8 mouse cellular contexts compared by ENCODE assay signal in genomic region chr1:133660466-133661202, GRCm38 (mm10). TPM values are rescaled to one million over a fixed set of nuclear protein-coding genes. Genes with fewer than 3 reads are reported as not detected.
DNase-seq lines count a peak whose midpoint lies in the region; ATAC-seq and TF ChIP-seq lines count a peak whose summit lies in the region.

Gene Zbed6, minus strand, starts transcription at chr1:133660885.

- H3K4me1 ChIP-seq in embryonic facial prominence, embryonic 11.5 days (ENCODE audit: control insufficient read depth, insufficient read depth, low read length), result peaks cover 4% of the 10 kb centered on the region; the same call in 1 of the 2 replicates
- peaks cover 16% of the 10 kb centered on the region for H3K4me1 ChIP-seq in heart, adult 2 months (ENCODE audit: control insufficient read depth, insufficient read depth, low read length)
- peaks cover 10% of the 10 kb centered on the region; the same call in 1 of the 2 replicates for H3K4me1 ChIP-seq in midbrain, postnatal 0 days (ENCODE audit: insufficient read depth, low read length)
- peaks cover 34% of the 10 kb centered on the region for H3K4me1 ChIP-seq in stomach, embryonic 14.5 days (ENCODE audit: control insufficient read depth, insufficient read depth, low read length)

- intact Hi-C loops in heart, adult 2 months (cut with DNase I), result no loop called here

- H3K79me2 ChIP-seq in heart, adult 2 months (replicated peaks; ENCODE audit: control insufficient read depth, insufficient read depth, low read length), result peaks cover 10% of the 10 kb centered on the region

- H3K4me2 ChIP-seq in embryonic facial prominence, embryonic 11.5 days (ENCODE audit: low read depth, low read length), result peak within 1 kb of the TSS; percentile 71
- H3K4me2 ChIP-seq in midbrain, postnatal 0 days (ENCODE audit: low read depth, low read length, poor library complexity, severe bottlenecking), result peak within 1 kb of the TSS; percentile 76
- peak within 1 kb of the TSS; percentile 85 for H3K4me2 ChIP-seq in stomach, embryonic 14.5 days (replicated peaks; ENCODE audit: low read depth, low read length)

- no peaks in the 10 kb centered on the region for H3K36me3 ChIP-seq in embryonic facial prominence, embryonic 11.5 days (replicated peaks; ENCODE audit: control insufficient read depth, insufficient read depth, low read depth, low read length)
- peaks cover 44% of the 10 kb centered on the region for H3K36me3 ChIP-seq in heart, adult 2 months (ENCODE audit: control insufficient read depth, insufficient read depth, low read length)
- H3K36me3 ChIP-seq in midbrain, postnatal 0 days (ENCODE audit: insufficient read depth, low read length), result no peaks in the 10 kb centered on the region
- H3K36me3 ChIP-seq in stomach, embryonic 14.5 days (ENCODE audit: control insufficient read depth, insufficient read depth, low read length), result peaks cover 23% of the 10 kb centered on the region; the same call in 1 of the 2 replicates

- peak within 1 kb of the TSS; percentile 92 for H3K9ac ChIP-seq in embryonic facial prominence, embryonic 11.5 days (replicated peaks; ENCODE audit: low read length)
- peak within 1 kb of the TSS; percentile 91 for H3K9ac ChIP-seq in heart, adult 2 months (ENCODE audit: low read depth, low read length)
- peak within 1 kb of the TSS; percentile 77 for H3K9ac ChIP-seq in midbrain, postnatal 0 days (replicated peaks; ENCODE audit: low read length, poor library complexity, severe bottlenecking)
- H3K9ac ChIP-seq in stomach, embryonic 14.5 days (replicated peaks; ENCODE audit: low read depth, low read length), result peak within 1 kb of the TSS; percentile 87

- no peaks in the 10 kb centered on the region for H3K27me3 ChIP-seq in embryonic facial prominence, embryonic 11.5 days (ENCODE audit: control insufficient read depth, insufficient read depth, low read length)
- no peaks in the 10 kb centered on the region for H3K27me3 ChIP-seq in heart, adult 2 months (ENCODE audit: control insufficient read depth, insufficient read depth, low read length)
- no peaks in the 10 kb centered on the region for H3K27me3 ChIP-seq in midbrain, postnatal 0 days (ENCODE audit: insufficient read depth, low read length)
- no peaks in the 10 kb centered on the region for H3K27me3 ChIP-seq in stomach, embryonic 14.5 days (ENCODE audit: control insufficient read depth, insufficient read depth, low read length)

- peak within 1 kb of the TSS; percentile 87 for H3K27ac ChIP-seq in embryonic facial prominence, embryonic 11.5 days (replicated peaks; ENCODE audit: low read depth, low read length)
- peak within 1 kb of the TSS; percentile 85 for H3K27ac ChIP-seq in heart, adult 2 months
- peak within 1 kb of the TSS; percentile 94 for H3K27ac ChIP-seq in midbrain, postnatal 0 days (ENCODE audit: low read depth, low read length)
- H3K27ac ChIP-seq in stomach, embryonic 14.5 days (ENCODE audit: low read length), result peak within 1 kb of the TSS; percentile 95

- H3K9me3 ChIP-seq in embryonic facial prominence, embryonic 11.5 days (replicated peaks; ENCODE audit: control insufficient read depth, low read length), result no peaks in the 10 kb centered on the region
- H3K9me3 ChIP-seq in midbrain, postnatal 0 days (ENCODE audit: low read length), result no peaks in the 10 kb centered on the region
- H3K9me3 ChIP-seq in stomach, embryonic 14.5 days (ENCODE audit: control insufficient read depth, low read depth, low read length), result no peaks in the 10 kb centered on the region

- TF ChIP-seq EP300 in heart, adult 2 months (IDR thresholded peaks at IDR 0.05; ENCODE audit: insufficient read depth, low read depth, low read length), result no peak

- DNase-seq in 416B (ENCODE audit: low read depth) (peak; percentile 51), liver (peak; percentile 74)
- peak; percentile 73 for DNase-seq in adrenal gland, postnatal 25 days
- DNase-seq in embryonic facial prominence, embryonic 11.5 days (ENCODE audit: low spot score), result peak; percentile 81
- DNase-seq in heart, adult 2 months, result peak in 1 of 2 experiments; percentile 31
- peak; percentile 72 for DNase-seq in kidney, adult 18-20 months
- DNase-seq in midbrain, postnatal 0 days (ENCODE audit: low spot score), result peak; percentile 85

- no peak for TF ChIP-seq CTCF in heart, adult 2 months (IDR thresholded peaks at IDR 0.05)
- no peak for TF ChIP-seq CTCF in midbrain, postnatal 0 days (IDR thresholded peaks at IDR 0.05)

- peak; percentile 80 for ATAC-seq in embryonic facial prominence, embryonic 11.5 days (replicated peaks; ENCODE audit: insufficient number of reproducible peaks, low FRiP score, low TSS enrichment, low read depth)
- peak; percentile 90 for ATAC-seq in midbrain, postnatal 0 days (ENCODE audit: low FRiP score)
- ATAC-seq in stomach, embryonic 14.5 days (ENCODE audit: insufficient number of reproducible peaks, insufficient read depth, low FRiP score, low read depth), result peak; percentile 51; the same call in 1 of the 2 replicates

- no peak for TF ChIP-seq POLR2A in heart, adult 2 months (IDR thresholded peaks at IDR 0.05; ENCODE audit: insufficient read depth, low read depth, low read length)

- 2% methylated on average over 40 of the region's 41 CpGs for WGBS in embryonic facial prominence, embryonic 11.5 days
- WGBS in heart, adult 2 months, result 1% methylated on average over 41 of the region's 41 CpGs
- WGBS in midbrain, postnatal 0 days, result 2% methylated on average over 40 of the region's 41 CpGs
- under 1% methylated on average over 40 of the region's 41 CpGs for WGBS in stomach, embryonic 14.5 days

- peak within 1 kb of the TSS; percentile 89 for H3K4me3 ChIP-seq in embryonic facial prominence, embryonic 11.5 days (ENCODE audit: low read depth, low read length)
- H3K4me3 ChIP-seq in heart, adult 2 months, result peak within 1 kb of the TSS; percentile 86
- peak within 1 kb of the TSS; percentile 73 for H3K4me3 ChIP-seq in midbrain, postnatal 0 days (ENCODE audit: low read depth, low read length)
- H3K4me3 ChIP-seq in stomach, embryonic 14.5 days (ENCODE audit: low read depth, low read length), result peak within 1 kb of the TSS; percentile 85

RNA-seq across cellular contexts. Expression of gene Zbed6, which starts in this region (rescaled TPM):
- total RNA-seq in adrenal gland, postnatal 25 days (2021), result 16.6 and 18.0 TPM in 2 replicates
- not detected in 2 replicates for polyA plus RNA-seq in embryonic facial prominence, embryonic 11.5 days (2014; fragmentation: Nextera tagmentation; extraction: Ambion mirVana)
- total RNA-seq in heart, adult 2 months (2021), result 1 to 10 TPM; 3.2 to 3.3 TPM
- polyA plus RNA-seq in heart, adult 2 months (2012; rRNA removed), result 2.3 and 5.5 TPM in 2 replicates
- total RNA-seq in midbrain, postnatal 0 days (2014; rRNA removed), result 6.6 and 9.4 TPM in 2 replicates
- polyA plus RNA-seq in midbrain, postnatal 0 days (2015; fragmentation: Nextera tagmentation; extraction: Ambion mirVana), result 0.23 TPM in 1 of 2 replicates, not detected in the other
- polyA plus RNA-seq in stomach, embryonic 14.5 days (2014; fragmentation: Nextera tagmentation; extraction: Ambion mirVana), result not detected in 2 replicates

Comparison
In these comparisons a context has a peak if more than half of its experiments do, and no peak if none do; other contexts are left out.
1. Peak in DNase-seq, ATAC-seq, H3K4me3 ChIP-seq, H3K27ac ChIP-seq, H3K9ac ChIP-seq and H3K4me2 ChIP-seq in embryonic facial prominence, embryonic 11.5 days; RNA of the gene not detected or under 1 TPM.
2. Peak in ATAC-seq, H3K4me3 ChIP-seq, H3K27ac ChIP-seq, H3K9ac ChIP-seq and H3K4me2 ChIP-seq in stomach, embryonic 14.5 days; RNA of the gene not detected or under 1 TPM.